Mouse (Mus musculus): ENCODE measurements around the gene Sp9.

GRCm38 (mm10) chr2:73306006-73306405, 34.3 kb downstream of the Sp9 start:
- TF ChIP-seq CTCF (IDR thresholded peaks at IDR 0.05), result no peak
- no peak for TF ChIP-seq POLR2A (IDR thresholded peaks at IDR 0.05; ENCODE audit: insufficient read depth, low read depth, low read length)

Measured in heart, adult 2 months (tissue).